Mouse (Mus musculus): ENCODE measurements around the gene Gm10322. TPM values are rescaled to one million over a fixed set of nuclear protein-coding genes. Genes with fewer than 3 reads are reported as not detected.
A peak's percentile ranks its signal among the peaks of the same experiment; 100 is the strongest.

The Gm10322 gene
- polyA plus RNA-seq, 1 experiment from 2014 or later: not detected

GRCm38 (mm10) chr10:59577871-59578801 lies 37.7 kb upstream of the Gm10322 start:
- Histone ChIP-seq H3K4me1 (replicated peaks; ENCODE audit: control insufficient read depth, insufficient read depth, low read length) (peaks cover 16% of the 10 kb centered on the region), H3K27me3 (ENCODE audit: control insufficient read depth, insufficient read depth, low read depth, low read length) (no peaks in the 10 kb centered on the region), H3K4me3 (ENCODE audit: low read length) (no peak overlapping the region), H3K36me3 (ENCODE audit: control insufficient read depth, insufficient read depth, low read length) (peaks cover 2% of the 10 kb centered on the region; the same call in 1 of the 2 replicates), H3K9ac (ENCODE audit: low read length) (no peak overlapping the region), H3K4me2 (ENCODE audit: low read depth, low read length) (peak overlapping the region; percentile 28), H3K27ac (ENCODE audit: low read length) (peak overlapping the region; percentile 86), H3K9me3 (ENCODE audit: control insufficient read depth, low read length) (peaks cover 2% of the 10 kb centered on the region; the same call in 1 of the 2 replicates)
- peak; percentile 81 for ATAC-seq (ENCODE audit: low read depth)
- WGBS: 38% methylated on average over 12 of the region's 12 CpGs

- H3K27me3 ChIP-seq (ENCODE audit: control insufficient read depth, insufficient read depth, low read depth, low read length): no peaks in the 10 kb centered on the region
- H3K4me3 ChIP-seq (ENCODE audit: low read length): no peak overlapping the region
- peaks cover 16% of the 10 kb centered on the region for H3K4me1 ChIP-seq (replicated peaks; ENCODE audit: control insufficient read depth, insufficient read depth, low read length)
- no peak overlapping the region for H3K9ac ChIP-seq (ENCODE audit: low read length)
- ATAC-seq (ENCODE audit: low read depth): no peak
- H3K27ac ChIP-seq (ENCODE audit: low read length): no peak overlapping the region
- peaks cover 2% of the 10 kb centered on the region; the same call in 1 of the 2 replicates for H3K36me3 ChIP-seq (ENCODE audit: control insufficient read depth, insufficient read depth, low read length)
- no peaks in the 10 kb centered on the region for H3K9me3 ChIP-seq (ENCODE audit: control insufficient read depth, low read length)
- H3K4me2 ChIP-seq (ENCODE audit: low read depth, low read length): no peak overlapping the region
- 78% methylated on average over 3 of the region's 3 CpGs for WGBS
Observed at GRCm38 (mm10) chr10:59579645-59580044, 36.2 kb upstream of the Gm10322 start.

- Histone ChIP-seq H3K9ac (ENCODE audit: low read length) (no peak overlapping the region), H3K27me3 (ENCODE audit: control insufficient read depth, insufficient read depth, low read depth, low read length) (no peaks in the 10 kb centered on the region), H3K36me3 (ENCODE audit: control insufficient read depth, insufficient read depth, low read length) (peaks cover 2% of the 10 kb centered on the region; the same call in 1 of the 2 replicates), H3K9me3 (ENCODE audit: control insufficient read depth, low read length) (no peaks in the 10 kb centered on the region), H3K4me2 (ENCODE audit: low read depth, low read length) (no peak overlapping the region), H3K4me1 (replicated peaks; ENCODE audit: control insufficient read depth, insufficient read depth, low read length) (peaks cover 16% of the 10 kb centered on the region), H3K27ac (ENCODE audit: low read length) (no peak overlapping the region), H3K4me3 (ENCODE audit: low read length) (no peak overlapping the region)
- no peak for ATAC-seq (ENCODE audit: low read depth)
- 88% methylated on average over 3 of the region's 3 CpGs for WGBS
Observed at GRCm38 (mm10) chr10:59580593-59581149, 35.2 kb upstream of the Gm10322 start.

GRCm38 (mm10) chr10:59581826-59582543 lies 33.9 kb upstream of the Gm10322 start:
- H3K4me3 ChIP-seq (ENCODE audit: low read length): no peak overlapping the region
- 95% methylated on average over 1 of the region's 1 CpGs for WGBS
- no peak overlapping the region for H3K27ac ChIP-seq (ENCODE audit: low read length)
- peaks cover 2% of the 10 kb centered on the region; the same call in 1 of the 2 replicates for H3K36me3 ChIP-seq (ENCODE audit: control insufficient read depth, insufficient read depth, low read length)
- no peak overlapping the region for H3K4me2 ChIP-seq (ENCODE audit: low read depth, low read length)
- no peaks in the 10 kb centered on the region for H3K9me3 ChIP-seq (ENCODE audit: control insufficient read depth, low read length)
- peaks cover 16% of the 10 kb centered on the region for H3K4me1 ChIP-seq (replicated peaks; ENCODE audit: control insufficient read depth, insufficient read depth, low read length)
- no peak overlapping the region for H3K9ac ChIP-seq (ENCODE audit: low read length)
- no peak for ATAC-seq (ENCODE audit: low read depth)
- H3K27me3 ChIP-seq (ENCODE audit: control insufficient read depth, insufficient read depth, low read depth, low read length): no peaks in the 10 kb centered on the region

GRCm38 (mm10) chr10:59585621-59586020 lies 30.2 kb upstream of the Gm10322 start:
- no peak for ATAC-seq (ENCODE audit: low read depth)
- H3K4me2 ChIP-seq (ENCODE audit: low read depth, low read length): no peak overlapping the region
- H3K27ac ChIP-seq (ENCODE audit: low read length): no peak overlapping the region
- peaks cover 2% of the 10 kb centered on the region; the same call in 1 of the 2 replicates for H3K36me3 ChIP-seq (ENCODE audit: control insufficient read depth, insufficient read depth, low read length)
- 77% methylated on average over 5 of the region's 5 CpGs for WGBS
- no peaks in the 10 kb centered on the region for H3K27me3 ChIP-seq (ENCODE audit: control insufficient read depth, insufficient read depth, low read depth, low read length)
- no peak overlapping the region for H3K4me3 ChIP-seq (ENCODE audit: low read length)
- H3K4me1 ChIP-seq (replicated peaks; ENCODE audit: control insufficient read depth, insufficient read depth, low read length): no peaks in the 10 kb centered on the region
- H3K9ac ChIP-seq (ENCODE audit: low read length): no peak overlapping the region
- H3K9me3 ChIP-seq (ENCODE audit: control insufficient read depth, low read length): no peaks in the 10 kb centered on the region

- Histone ChIP-seq H3K9ac (ENCODE audit: low read length) (no peak overlapping the region), H3K4me3 (ENCODE audit: low read length) (no peak overlapping the region), H3K9me3 (ENCODE audit: control insufficient read depth, low read length) (no peaks in the 10 kb centered on the region), H3K27ac (ENCODE audit: low read length) (no peak overlapping the region), H3K4me1 (replicated peaks; ENCODE audit: control insufficient read depth, insufficient read depth, low read length) (no peaks in the 10 kb centered on the region), H3K4me2 (ENCODE audit: low read depth, low read length) (no peak overlapping the region), H3K36me3 (ENCODE audit: control insufficient read depth, insufficient read depth, low read length) (peaks cover 2% of the 10 kb centered on the region; the same call in 1 of the 2 replicates), H3K27me3 (ENCODE audit: control insufficient read depth, insufficient read depth, low read depth, low read length) (no peaks in the 10 kb centered on the region)
- no peak for ATAC-seq (ENCODE audit: low read depth)
- WGBS: 79% methylated on average over 15 of the region's 15 CpGs
Observed at GRCm38 (mm10) chr10:59586821-59587220, 29.0 kb upstream of the Gm10322 start.

GRCm38 (mm10) chr10:59588135-59588534 lies 27.7 kb upstream of the Gm10322 start:
- 86% methylated on average over 7 of the region's 7 CpGs for WGBS
- no peaks in the 10 kb centered on the region for H3K27me3 ChIP-seq (ENCODE audit: control insufficient read depth, insufficient read depth, low read depth, low read length)
- H3K9ac ChIP-seq (ENCODE audit: low read length): no peak overlapping the region

GRCm38 (mm10) chr10:59589420-59589819 lies 26.4 kb upstream of the Gm10322 start:
- Histone ChIP-seq H3K36me3 (ENCODE audit: control insufficient read depth, insufficient read depth, low read length) (no peaks in the 10 kb centered on the region), H3K4me1 (replicated peaks; ENCODE audit: control insufficient read depth, insufficient read depth, low read length) (no peaks in the 10 kb centered on the region; the same call in 1 of the 2 replicates), H3K9ac (ENCODE audit: low read length) (no peak overlapping the region), H3K4me2 (ENCODE audit: low read depth, low read length) (no peak overlapping the region; the same call in 1 of the 2 replicates), H3K27ac (ENCODE audit: low read length) (no peak overlapping the region), H3K9me3 (ENCODE audit: control insufficient read depth, low read length) (no peaks in the 10 kb centered on the region), H3K4me3 (ENCODE audit: low read length) (peak overlapping the region; percentile 24; the same call in 1 of the 2 replicates), H3K27me3 (ENCODE audit: control insufficient read depth, insufficient read depth, low read depth, low read length) (no peaks in the 10 kb centered on the region)
- ATAC-seq (ENCODE audit: low read depth): no peak
- 77% methylated on average over 7 of the region's 7 CpGs for WGBS

More at GRCm38 (mm10) chr10:59588135-59588534, 27.7 kb upstream of the Gm10322 start:
- Histone ChIP-seq H3K4me3 (ENCODE audit: low read length) (no peak overlapping the region), H3K9me3 (ENCODE audit: control insufficient read depth, low read length) (no peaks in the 10 kb centered on the region), H3K27ac (ENCODE audit: low read length) (no peak overlapping the region), H3K4me1 (replicated peaks; ENCODE audit: control insufficient read depth, insufficient read depth, low read length) (no peaks in the 10 kb centered on the region), H3K4me2 (ENCODE audit: low read depth, low read length) (no peak overlapping the region), H3K36me3 (ENCODE audit: control insufficient read depth, insufficient read depth, low read length) (no peaks in the 10 kb centered on the region)
- no peak for ATAC-seq (ENCODE audit: low read depth)

- 59% methylated on average over 13 of the region's 13 CpGs for WGBS
- H3K9ac ChIP-seq (ENCODE audit: low read length): no peak overlapping the region
- peak overlapping the region; percentile 24 for H3K4me3 ChIP-seq (ENCODE audit: low read length)
- peak overlapping the region; percentile 36 for H3K4me2 ChIP-seq (ENCODE audit: low read depth, low read length)
- no peaks in the 10 kb centered on the region for H3K27me3 ChIP-seq (ENCODE audit: control insufficient read depth, insufficient read depth, low read depth, low read length)
- no peaks in the 10 kb centered on the region; the same call in 1 of the 2 replicates for H3K4me1 ChIP-seq (replicated peaks; ENCODE audit: control insufficient read depth, insufficient read depth, low read length)
- no peaks in the 10 kb centered on the region for H3K9me3 ChIP-seq (ENCODE audit: control insufficient read depth, low read length)
- ATAC-seq (ENCODE audit: low read depth): no peak
- H3K27ac ChIP-seq (ENCODE audit: low read length): no peak overlapping the region
- no peaks in the 10 kb centered on the region for H3K36me3 ChIP-seq (ENCODE audit: control insufficient read depth, insufficient read depth, low read length)
Observed at GRCm38 (mm10) chr10:59589856-59590255, 26.0 kb upstream of the Gm10322 start.

Data from lung, embryonic 16.5 days (tissue).